Mouse (Mus musculus) neural tube, embryonic 14.5 days (tissue): ENCODE measurements around the gene Tie1. TPM values are rescaled to one million over a fixed set of nuclear protein-coding genes. Genes with fewer than 3 reads are reported as not detected.

ENCODE experiments used
- ATAC-seq: fragments of 200-750 bp; cut with Nextera tagmentation; 2 replicates; pipeline ENCODE4 v1.8.0; 2017; ENCODE audit warnings: low read depth, mild to moderate bottlenecking, moderate TSS enrichment, moderate library complexity
- H3K27ac ChIP-seq: fragments of 300-500 bp; sonication (generic); 2 replicates; pipeline ENCODE4 v1.5.1; 2014; ENCODE audit warnings: low read depth, mild to moderate bottlenecking, control low read depth, low read length, moderate library complexity, mixed read lengths
- H3K27me3 ChIP-seq: fragments of 300-500 bp; sonication (generic); 2 replicates; pipeline ENCODE4 v1.6.1; 2014; ENCODE audit warnings: low read length; ENCODE audit not compliant: control insufficient read depth, insufficient read depth
- H3K36me3 ChIP-seq: fragments of 300-500 bp; sonication (generic); 2 replicates; pipeline ENCODE4 v1.6.1; 2014; ENCODE audit warnings: low read length, mixed read lengths; ENCODE audit not compliant: control insufficient read depth, insufficient read depth
- H3K4me1 ChIP-seq: fragments of 300-500 bp; sonication (generic); 2 replicates; pipeline ENCODE4 v1.6.1; 2014; ENCODE audit warnings: low read length; ENCODE audit not compliant: control insufficient read depth, insufficient read depth
- H3K4me2 ChIP-seq: fragments of 300-500 bp; sonication (generic); 2 replicates; pipeline ENCODE4 v1.6.1; 2014; ENCODE audit warnings: mild to moderate bottlenecking, low read depth, low read length, control low read depth
- H3K4me3 ChIP-seq: fragments of 300-500 bp; sonication (generic); 2 replicates; pipeline ENCODE4 v1.5.1; 2014; ENCODE audit warnings: low read depth, low read length, control low read depth, mixed read lengths
- H3K9ac ChIP-seq: fragments of 300-500 bp; sonication (generic); replicated peaks from 2 replicates; pipeline ENCODE4 v1.6.1; 2014; ENCODE audit warnings: low read depth, mild to moderate bottlenecking, control low read depth, low read length, mixed read lengths
- H3K9me3 ChIP-seq: fragments of 300-500 bp; sonication (generic); 2 replicates; pipeline ENCODE4 v1.6.1; 2016; ENCODE audit warnings: low read length; ENCODE audit not compliant: control insufficient read depth
- WGBS: fragments of 180-500 bp; shearing (Covaris S2); extraction: QIAGEN DNeasy Blood & Tissue Kit; methylation state at CpG from one replicate; pipeline ENCODE4 v1.1.7; 2014; 5-methylcytosine and 5-hydroxymethylcytosine counted together
- polyA plus RNA-seq: library from polyadenylated mRNA; unstranded; fragments of >200 nt; fragmentation: Nextera tagmentation; extraction: Ambion mirVana; gene quantifications from 2 replicates; pipeline ENCODE4 v1.2.1, GENCODE M21; 2014

Tie1 gene
- polyA plus RNA-seq, 1 experiment from 2014 or later, result 6.1 TPM

DNA sequence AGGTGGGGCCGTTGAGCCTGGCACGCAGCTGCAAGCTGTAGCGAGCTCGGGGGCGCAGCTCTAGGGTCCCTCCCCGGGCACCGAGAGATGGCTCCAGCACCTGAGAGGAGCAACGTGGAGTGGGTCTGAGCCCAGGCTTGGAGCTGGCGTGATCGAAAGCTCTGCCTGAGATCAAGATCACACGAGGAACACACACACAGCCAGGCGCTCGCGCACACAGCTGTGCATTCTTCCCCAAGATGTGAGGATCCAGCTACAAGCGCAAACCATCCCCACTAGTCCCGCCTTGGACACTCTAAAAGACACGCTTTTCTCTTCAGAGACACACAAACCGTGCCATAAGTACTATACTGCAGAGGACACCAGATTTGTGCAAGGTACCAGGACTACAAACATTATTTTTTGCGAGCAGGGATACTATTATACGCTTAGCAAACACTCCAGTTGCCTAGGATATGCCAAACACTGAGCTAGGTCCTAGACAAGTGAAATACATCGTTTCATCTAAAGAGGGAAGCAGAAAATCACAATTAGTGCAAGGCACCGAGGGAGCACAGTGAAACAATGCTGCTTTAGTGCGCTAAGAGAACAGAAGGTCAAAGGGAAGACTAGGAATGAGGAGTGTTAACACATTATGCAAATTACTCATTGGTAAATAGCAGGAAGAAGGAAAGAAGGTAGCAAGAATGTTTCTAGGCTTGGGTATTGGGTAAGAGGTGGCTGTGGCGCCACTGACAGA lies 43.3 kb downstream of the Tie1 start:
- Histone ChIP-seq H3K9ac (peak overlapping the region; percentile 61), H3K36me3 (no peaks in the 10 kb centered on the region), H3K27ac (no peak overlapping the region), H3K4me2 (peak overlapping the region; percentile 69), H3K4me1 (0 out of 2 replicates have a peak, but pooled peaks cover 6% of the 10 kb centered on the region), H3K27me3 (no peaks in the 10 kb centered on the region), H3K4me3 (peak overlapping the region; percentile 34), H3K9me3 (no peaks in the 10 kb centered on the region)
- ATAC-seq, result peak; percentile 47
- 15% methylated on average over 24 of the region's 24 CpGs for WGBS

GRCm38 (mm10) chr4:118445781-118446414 lies 44.0 kb downstream of the Tie1 start:
- H3K9me3 ChIP-seq, result no peaks in the 10 kb centered on the region
- no peak overlapping the region for H3K27ac ChIP-seq
- H3K36me3 ChIP-seq, result no peaks in the 10 kb centered on the region
- ATAC-seq, result peak; percentile 89
- WGBS, result 13% methylated on average over 18 of the region's 18 CpGs
- 0 out of 2 replicates have a peak, but pooled peaks cover 6% of the 10 kb centered on the region for H3K4me1 ChIP-seq
- H3K27me3 ChIP-seq, result no peaks in the 10 kb centered on the region
- peak overlapping the region; percentile 61 for H3K9ac ChIP-seq
- peak overlapping the region; percentile 69 for H3K4me2 ChIP-seq
- H3K4me3 ChIP-seq, result peak overlapping the region; percentile 34

DNA sequence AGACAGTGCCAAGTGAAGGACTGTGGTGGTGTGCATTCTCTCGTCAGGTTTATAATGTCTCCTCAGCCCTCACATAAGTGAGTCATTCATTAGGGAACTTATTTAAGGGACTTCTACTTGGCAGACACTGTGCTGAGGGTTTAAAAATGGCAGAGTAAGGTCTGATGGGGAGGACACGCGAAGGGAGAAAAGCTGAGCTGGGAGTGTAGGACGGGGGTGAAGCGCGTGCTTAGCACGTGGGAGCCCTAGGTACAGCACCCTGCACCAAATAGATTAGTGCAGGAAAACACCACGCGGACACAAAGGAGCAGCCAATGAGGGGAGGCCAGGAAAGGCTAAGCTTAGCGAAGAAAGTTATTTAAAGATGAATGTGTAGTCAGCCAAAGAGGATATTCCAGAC lies 44.8 kb downstream of the Tie1 start:
- H3K4me1 ChIP-seq, result 0 out of 2 replicates have a peak, but pooled peaks cover 6% of the 10 kb centered on the region
- no peak overlapping the region for H3K27ac ChIP-seq
- H3K9me3 ChIP-seq, result no peaks in the 10 kb centered on the region
- no peak for ATAC-seq
- no peak overlapping the region for H3K4me2 ChIP-seq
- no peak overlapping the region for H3K4me3 ChIP-seq
- H3K9ac ChIP-seq, result no peak overlapping the region
- 85% methylated on average over 10 of the region's 10 CpGs for WGBS
- no peaks in the 10 kb centered on the region for H3K36me3 ChIP-seq
- H3K27me3 ChIP-seq, result no peaks in the 10 kb centered on the region

GRCm38 (mm10) chr4:118437829-118438253 lies 52.0 kb downstream of the Tie1 start:
- WGBS, result 8% methylated on average over 11 of the region's 12 CpGs
- peak overlapping the region; percentile 53 for H3K9ac ChIP-seq
- peak overlapping the region; percentile 98 for H3K4me2 ChIP-seq
- peak overlapping the region; percentile 41 for H3K4me3 ChIP-seq
- H3K36me3 ChIP-seq, result peaks cover 7% of the 10 kb centered on the region; the same call in 1 of the 2 replicates
- no peaks in the 10 kb centered on the region for H3K9me3 ChIP-seq
- H3K27me3 ChIP-seq, result no peaks in the 10 kb centered on the region
- ATAC-seq, result peak; percentile 22; the same call in 1 of the 2 replicates
- H3K4me1 ChIP-seq, result peaks cover 6% of the 10 kb centered on the region; the same call in 1 of the 2 replicates
- H3K27ac ChIP-seq, result peak overlapping the region; percentile 80

DNA sequence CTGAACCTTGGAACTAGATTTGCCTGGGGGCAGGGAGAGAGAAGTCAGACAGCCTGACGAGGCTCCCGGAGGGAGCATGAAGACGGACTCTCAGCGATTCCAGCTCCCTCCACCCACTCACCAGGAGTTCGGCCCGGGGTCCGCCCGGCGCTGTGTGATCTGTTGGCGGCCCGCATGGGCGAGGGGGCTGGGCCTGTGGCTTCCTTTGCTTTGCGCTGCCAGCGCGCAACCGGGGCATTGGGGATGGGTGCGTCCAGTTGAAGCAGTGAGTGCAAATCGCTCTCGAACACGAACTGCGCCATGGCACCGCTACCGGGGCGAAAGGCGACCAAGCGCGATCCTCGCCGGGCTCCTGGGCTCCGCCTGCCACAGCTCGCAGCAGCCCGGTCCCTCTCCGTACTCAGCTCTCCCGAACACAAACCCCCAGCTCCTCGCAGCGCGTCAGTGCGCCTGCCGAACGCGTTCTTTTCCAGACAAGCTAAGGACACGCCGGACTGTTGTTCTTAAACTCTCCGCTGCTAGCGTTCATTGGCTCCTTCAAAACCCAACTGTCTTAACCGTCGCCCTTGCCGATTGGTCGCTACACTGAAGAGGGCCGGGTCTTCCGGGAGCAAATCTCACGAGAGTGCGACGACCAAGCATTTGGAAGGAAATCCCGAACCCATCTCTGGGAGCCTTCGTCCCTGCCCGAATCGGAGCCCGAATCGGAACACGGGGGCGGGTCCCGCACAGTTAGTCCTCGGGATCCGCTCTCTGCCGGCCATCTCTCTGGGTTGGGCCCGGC lies 52.8 kb downstream of the Tie1 start, which contains the start of gene Cdc20:
Gene Cdc20 (minus strand): TSS at position 533 of the 784 bp plus-strand sequence.
- Histone ChIP-seq H3K36me3 (peaks cover 9% of the 10 kb centered on the region), H3K27me3 (no peaks in the 10 kb centered on the region), H3K27ac (peak within 1 kb of the TSS; percentile 80), H3K4me1 (peaks cover 6% of the 10 kb centered on the region; the same call in 1 of the 2 replicates), H3K4me3 (peak within 1 kb of the TSS; percentile 41), H3K9ac (peak within 1 kb of the TSS; percentile 53), H3K9me3 (no peaks in the 10 kb centered on the region), H3K4me2 (peak within 1 kb of the TSS; percentile 98)
- ATAC-seq, result peak; percentile 97
- under 1% methylated on average over 67 of the region's 67 CpGs for WGBS

- Histone ChIP-seq H3K36me3 (peaks cover 11% of the 10 kb centered on the region), H3K9ac (no peak overlapping the region), H3K27me3 (no peaks in the 10 kb centered on the region), H3K9me3 (no peaks in the 10 kb centered on the region), H3K4me1 (peaks cover 7% of the 10 kb centered on the region; the same call in 1 of the 2 replicates), H3K4me3 (no peak overlapping the region), H3K27ac (no peak overlapping the region), H3K4me2 (no peak overlapping the region)
- ATAC-seq, result no peak
- WGBS, result 76% methylated on average over 8 of the region's 8 CpGs
Measured at GRCm38 (mm10) chr4:118432332-118432731, 57.5 kb downstream of the Tie1 start.

DNA sequence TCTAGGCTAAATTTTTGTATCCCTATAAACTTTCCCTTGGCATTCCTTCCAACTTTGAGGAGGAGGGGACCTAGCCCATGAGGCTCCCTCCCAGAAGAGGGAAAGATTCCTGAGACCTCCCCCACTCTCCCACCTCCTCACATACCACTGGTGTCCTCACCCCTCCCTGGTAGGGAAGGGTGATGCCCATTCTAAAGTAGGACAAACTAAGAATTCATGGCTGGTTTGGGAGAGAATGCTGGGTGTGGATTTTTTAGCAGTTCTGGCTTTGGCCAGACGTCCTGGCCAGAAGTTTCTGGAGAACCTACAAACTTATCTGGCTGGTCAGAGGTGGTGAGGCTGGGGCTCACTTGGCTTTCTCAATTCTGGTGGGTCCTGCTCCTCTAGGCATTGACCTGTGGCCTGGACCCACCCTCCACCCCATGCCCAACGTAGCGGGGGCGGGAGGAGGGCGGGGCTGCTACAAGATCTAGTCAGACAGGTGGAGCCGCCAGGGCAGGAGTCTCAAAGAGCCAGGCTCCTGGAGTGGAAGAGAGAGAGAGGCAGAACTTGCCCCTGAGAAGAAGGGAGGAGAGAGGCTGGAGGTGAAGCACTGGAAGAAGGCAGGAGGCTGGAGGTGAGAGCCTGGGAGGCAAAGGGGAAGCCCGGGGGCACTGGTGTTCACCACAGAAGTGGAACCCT lies 60.5 kb downstream of the Tie1 start:
- H3K9ac ChIP-seq, result no peak overlapping the region
- WGBS, result 70% methylated on average over 7 of the region's 7 CpGs
- H3K4me1 ChIP-seq, result peaks cover 12% of the 10 kb centered on the region; the same call in 1 of the 2 replicates
- H3K4me2 ChIP-seq, result peak overlapping the region; percentile 59; the same call in 1 of the 2 replicates
- H3K27me3 ChIP-seq, result no peaks in the 10 kb centered on the region
- no peaks in the 10 kb centered on the region for H3K9me3 ChIP-seq
- no peak overlapping the region for H3K4me3 ChIP-seq
- peaks cover 11% of the 10 kb centered on the region for H3K36me3 ChIP-seq
- no peak overlapping the region for H3K27ac ChIP-seq
- ATAC-seq, result no peak

DNA sequence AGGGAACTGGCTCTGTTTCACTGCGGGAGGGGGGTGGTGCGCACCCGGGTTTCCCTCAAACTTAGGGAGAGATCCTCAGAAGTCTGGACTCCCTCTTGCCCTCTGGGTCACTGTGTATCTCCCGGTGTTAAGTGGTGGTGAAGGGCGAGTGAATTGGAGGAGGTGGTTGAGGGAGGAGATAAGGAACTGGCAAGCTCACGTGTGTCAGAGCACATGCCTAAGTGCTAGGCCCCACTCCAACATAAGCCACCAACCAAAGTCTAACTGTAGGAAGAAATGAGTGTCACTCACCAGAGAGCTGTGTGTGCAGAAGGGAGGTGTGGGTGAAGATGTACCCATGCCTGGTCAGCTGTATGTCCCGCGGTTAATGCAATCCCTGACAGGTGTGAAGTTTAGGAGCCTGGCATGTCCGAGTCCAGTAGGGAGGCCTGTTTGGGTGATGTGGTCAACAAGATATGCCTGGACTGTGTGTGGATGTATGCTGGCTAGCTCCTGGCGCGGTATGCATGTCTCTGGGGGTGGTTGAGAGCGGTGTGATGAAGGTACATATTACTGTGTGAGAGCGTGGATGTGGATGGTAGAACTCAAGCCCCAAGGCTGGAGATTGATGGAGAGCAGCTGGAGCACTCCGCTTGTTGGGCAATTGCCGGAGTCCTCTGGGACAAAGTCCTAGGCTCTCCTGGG lies 61.2 kb downstream of the Tie1 start:
- peaks cover 6% of the 10 kb centered on the region for H3K36me3 ChIP-seq
- H3K9me3 ChIP-seq, result no peaks in the 10 kb centered on the region
- peaks cover 12% of the 10 kb centered on the region; the same call in 1 of the 2 replicates for H3K4me1 ChIP-seq
- H3K9ac ChIP-seq, result peak overlapping the region; percentile 43
- peak; percentile 23; the same call in 1 of the 2 replicates for ATAC-seq
- peak overlapping the region; percentile 59 for H3K4me2 ChIP-seq
- H3K27ac ChIP-seq, result peak overlapping the region; percentile 17; the same call in 1 of the 2 replicates
- 50% methylated on average over 15 of the region's 15 CpGs for WGBS
- H3K4me3 ChIP-seq, result peak overlapping the region; percentile 38
- no peaks in the 10 kb centered on the region for H3K27me3 ChIP-seq
